Mouse (Mus musculus) liver, embryonic 15.5 days (tissue): ENCODE data around the gene Nmi. TPM values are rescaled to one million over a fixed set of nuclear protein-coding genes. Genes with fewer than 3 reads are reported as not detected.
"Not testable (repeated sequence)": the region's sequence is repeated elsewhere in the genome, so short reads cannot be mapped to it uniquely, and the experiment has no call there.

Experiments
- ATAC-seq: fragments of 200-750 bp; cut with Nextera tagmentation; 2 replicates; pipeline ENCODE4 v1.8.0; 2017; ENCODE audit warnings: moderate number of reproducible peaks, mild to moderate bottlenecking, moderate library complexity; ENCODE audit not compliant: insufficient read depth
- H3K27ac ChIP-seq: fragments of 300-500 bp; sonication (generic); replicated peaks from 2 replicates; pipeline ENCODE4 v1.5.1; 2015; ENCODE audit warnings: mild to moderate bottlenecking, inconsistent platforms
- H3K27me3 ChIP-seq: fragments of 300-500 bp; sonication (generic); 2 replicates; pipeline ENCODE4 v1.6.1; 2015; ENCODE audit warnings: mild to moderate bottlenecking, inconsistent platforms
- H3K36me3 ChIP-seq: fragments of 300-500 bp; sonication (generic); replicated peaks from 2 replicates; pipeline ENCODE4 v1.6.1; 2015; ENCODE audit warnings: moderate library complexity, mild to moderate bottlenecking, inconsistent platforms
- H3K4me1 ChIP-seq: fragments of 300-500 bp; sonication (generic); replicated peaks from 2 replicates; pipeline ENCODE4 v1.6.1; 2015; ENCODE audit warnings: inconsistent platforms
- H3K4me2 ChIP-seq: fragments of 300-500 bp; sonication (generic); 2 replicates; pipeline ENCODE4 v1.6.1; 2015; ENCODE audit warnings: moderate library complexity, mild to moderate bottlenecking, inconsistent platforms
- H3K4me3 ChIP-seq: fragments of 300-500 bp; sonication (generic); replicated peaks from 2 replicates; pipeline ENCODE4 v1.5.1; 2015; ENCODE audit warnings: mild to moderate bottlenecking, inconsistent platforms
- H3K9ac ChIP-seq: fragments of 300-500 bp; sonication (generic); 2 replicates; pipeline ENCODE4 v1.6.1; 2015; ENCODE audit warnings: moderate library complexity, mild to moderate bottlenecking, inconsistent platforms
- H3K9me3 ChIP-seq: fragments of 300-500 bp; sonication (generic); replicated peaks from 2 replicates; pipeline ENCODE4 v1.6.1; 2016; ENCODE audit warnings: inconsistent platforms
- WGBS: fragments of 180-500 bp; shearing (Covaris S2); methylation state at CpG from one replicate; pipeline ENCODE4 v1.1.7; 2015; ENCODE audit warnings: mixed read lengths; ENCODE audit not compliant: insufficient replicate concordance; 5-methylcytosine and 5-hydroxymethylcytosine counted together
- polyA plus RNA-seq: library from polyadenylated mRNA; unstranded; fragments of >200 nt; fragmentation: Nextera tagmentation; extraction: Ambion mirVana; gene quantifications from 2 replicates; pipeline ENCODE4 v1.2.1, GENCODE M21; 2015

Gene Nmi
- polyA plus RNA-seq = 9.0 and 11.9 TPM in 2 replicates

- Histone ChIP-seq H3K9me3 (no peaks in the 10 kb centered on the region), H3K9ac (peak within 1 kb of the TSS; percentile 62), H3K4me3 (peak within 1 kb of the TSS; percentile 73), H3K4me2 (peak within 1 kb of the TSS; percentile 76), H3K27me3 (no peaks in the 10 kb centered on the region), H3K4me1 (peaks cover 13% of the 10 kb centered on the region), H3K36me3 (no peaks in the 10 kb centered on the region), H3K27ac (peak within 1 kb of the TSS; percentile 78)
- WGBS = 66% methylated on average over 9 of the region's 9 CpGs
- peak; percentile 54; the same call in 1 of the 2 replicates for ATAC-seq
Measured at GRCm38 (mm10) chr2:51973410-51973968, at the start of gene Nmi. TSS of gene Nmi (minus strand) at chr2:51973494.

- Histone ChIP-seq H3K27me3 (0 out of 2 replicates have a peak, but pooled peaks cover 5% of the 10 kb centered on the region), H3K4me2 (no peak overlapping the region), H3K9ac (no peak overlapping the region), H3K27ac (no peak overlapping the region), H3K4me1 (no peaks in the 10 kb centered on the region), H3K9me3 (no peaks in the 10 kb centered on the region), H3K36me3 (no peaks in the 10 kb centered on the region), H3K4me3 (no peak overlapping the region)
- no peak for ATAC-seq
- WGBS = 44% methylated on average over 7 of the region's 7 CpGs
Measured at GRCm38 (mm10) chr2:52016361-52016760, 43.1 kb upstream of the Nmi start.

GRCm38 (mm10) chr2:52013306-52013820 lies 40.1 kb upstream of the Nmi start:
- no peaks in the 10 kb centered on the region for H3K9me3 ChIP-seq
- H3K27me3 ChIP-seq = 0 out of 2 replicates have a peak, but pooled peaks cover 5% of the 10 kb centered on the region
- no peak overlapping the region for H3K27ac ChIP-seq
- no peak overlapping the region for H3K9ac ChIP-seq
- H3K4me3 ChIP-seq = no peak overlapping the region
- no peaks in the 10 kb centered on the region for H3K36me3 ChIP-seq
- ATAC-seq = no peak
- H3K4me2 ChIP-seq = no peak overlapping the region
- no peaks in the 10 kb centered on the region for H3K4me1 ChIP-seq
- 52% methylated on average over 9 of the region's 9 CpGs for WGBS

- not testable (repeated sequence) for H3K27ac ChIP-seq, H3K4me3 ChIP-seq, H3K4me1 ChIP-seq, H3K9me3 ChIP-seq, ATAC-seq, H3K4me2 ChIP-seq, H3K9ac ChIP-seq, H3K36me3 ChIP-seq, H3K27me3 ChIP-seq
- WGBS = 77% methylated on average over 3 of the region's 3 CpGs
Measured at GRCm38 (mm10) chr2:52011820-52012219, 38.5 kb upstream of the Nmi start.

GRCm38 (mm10) chr2:52006380-52006779 lies 33.1 kb upstream of the Nmi start:
- no peaks in the 10 kb centered on the region for H3K4me1 ChIP-seq
- 67% methylated on average over 3 of the region's 3 CpGs for WGBS
- no peak for ATAC-seq

GRCm38 (mm10) chr2:52002299-52002698 lies 29.0 kb upstream of the Nmi start:
- H3K36me3 ChIP-seq, H3K4me2 ChIP-seq, H3K9me3 ChIP-seq, H3K4me3 ChIP-seq, H3K27ac ChIP-seq, H3K4me1 ChIP-seq, H3K27me3 ChIP-seq, ATAC-seq, H3K9ac ChIP-seq: not testable (repeated sequence)
- WGBS = 63% methylated on average over 10 of the region's 10 CpGs

More at GRCm38 (mm10) chr2:52006380-52006779, 33.1 kb upstream of the Nmi start:
- H3K27me3 ChIP-seq = no peaks in the 10 kb centered on the region
- H3K9me3 ChIP-seq = no peaks in the 10 kb centered on the region
- no peak overlapping the region for H3K27ac ChIP-seq
- H3K4me3 ChIP-seq = no peak overlapping the region
- H3K9ac ChIP-seq = no peak overlapping the region
- H3K36me3 ChIP-seq = no peaks in the 10 kb centered on the region
- no peak overlapping the region for H3K4me2 ChIP-seq

GRCm38 (mm10) chr2:52001521-52001920 lies 28.2 kb upstream of the Nmi start:
- 72% methylated on average over 8 of the region's 8 CpGs for WGBS
- Histone ChIP-seq H3K4me3 (no peak overlapping the region), H3K4me1 (no peaks in the 10 kb centered on the region), H3K36me3 (no peaks in the 10 kb centered on the region), H3K27me3 (no peaks in the 10 kb centered on the region), H3K27ac (no peak overlapping the region), H3K9me3 (no peaks in the 10 kb centered on the region), H3K4me2 (no peak overlapping the region), H3K9ac (no peak overlapping the region)
- ATAC-seq = no peak

- Histone ChIP-seq H3K9me3 (no peaks in the 10 kb centered on the region), H3K9ac (no peak overlapping the region), H3K27me3 (no peaks in the 10 kb centered on the region), H3K4me3 (no peak overlapping the region), H3K36me3 (no peaks in the 10 kb centered on the region), H3K4me2 (no peak overlapping the region), H3K4me1 (no peaks in the 10 kb centered on the region), H3K27ac (no peak overlapping the region)
- no peak for ATAC-seq
- WGBS = 51% methylated on average over 7 of the region's 7 CpGs
Measured at GRCm38 (mm10) chr2:51999996-52000395, 26.7 kb upstream of the Nmi start.

- Histone ChIP-seq H3K4me3 (no peak overlapping the region), H3K27ac (no peak overlapping the region), H3K27me3 (no peaks in the 10 kb centered on the region), H3K9ac (no peak overlapping the region), H3K9me3 (no peaks in the 10 kb centered on the region), H3K36me3 (no peaks in the 10 kb centered on the region), H3K4me2 (no peak overlapping the region), H3K4me1 (no peaks in the 10 kb centered on the region)
- 77% methylated on average over 6 of the region's 6 CpGs for WGBS
- no peak for ATAC-seq
Measured at GRCm38 (mm10) chr2:51991447-51991846, 18.2 kb upstream of the Nmi start.

GRCm38 (mm10) chr2:51989559-51989958 lies 16.3 kb upstream of the Nmi start:
- Histone ChIP-seq H3K27ac (no peak overlapping the region), H3K4me2 (no peak overlapping the region), H3K9me3 (no peaks in the 10 kb centered on the region), H3K4me1 (no peaks in the 10 kb centered on the region), H3K4me3 (no peak overlapping the region), H3K27me3 (no peaks in the 10 kb centered on the region), H3K9ac (no peak overlapping the region), H3K36me3 (no peaks in the 10 kb centered on the region)
- 50% methylated on average over 2 of the region's 2 CpGs for WGBS
- ATAC-seq = no peak

- no peak overlapping the region for H3K4me2 ChIP-seq
- no peak overlapping the region for H3K27ac ChIP-seq
- H3K4me3 ChIP-seq = no peak overlapping the region
- H3K36me3 ChIP-seq = no peaks in the 10 kb centered on the region
- H3K27me3 ChIP-seq = no peaks in the 10 kb centered on the region
- no peak overlapping the region for H3K9ac ChIP-seq
- H3K9me3 ChIP-seq = no peaks in the 10 kb centered on the region
- peaks cover 5% of the 10 kb centered on the region; the same call in 1 of the 2 replicates for H3K4me1 ChIP-seq
- no peak for ATAC-seq
- WGBS = 65% methylated on average over 5 of the region's 5 CpGs
Measured at GRCm38 (mm10) chr2:51986695-51987094, 13.4 kb upstream of the Nmi start.

- H3K9me3 ChIP-seq = no peaks in the 10 kb centered on the region
- 69% methylated on average over 9 of the region's 9 CpGs for WGBS
- no peak overlapping the region for H3K4me3 ChIP-seq
- no peaks in the 10 kb centered on the region for H3K36me3 ChIP-seq
- H3K27ac ChIP-seq = no peak overlapping the region
- no peaks in the 10 kb centered on the region for H3K27me3 ChIP-seq
- H3K9ac ChIP-seq = no peak overlapping the region
- ATAC-seq = no peak
- H3K4me2 ChIP-seq = no peak overlapping the region
- H3K4me1 ChIP-seq = peaks cover 5% of the 10 kb centered on the region; the same call in 1 of the 2 replicates
Measured at GRCm38 (mm10) chr2:51986157-51986556, 12.9 kb upstream of the Nmi start.
